Mouse (Mus musculus): Measurements from ENCODE around the gene Tsen2.

DNA sequence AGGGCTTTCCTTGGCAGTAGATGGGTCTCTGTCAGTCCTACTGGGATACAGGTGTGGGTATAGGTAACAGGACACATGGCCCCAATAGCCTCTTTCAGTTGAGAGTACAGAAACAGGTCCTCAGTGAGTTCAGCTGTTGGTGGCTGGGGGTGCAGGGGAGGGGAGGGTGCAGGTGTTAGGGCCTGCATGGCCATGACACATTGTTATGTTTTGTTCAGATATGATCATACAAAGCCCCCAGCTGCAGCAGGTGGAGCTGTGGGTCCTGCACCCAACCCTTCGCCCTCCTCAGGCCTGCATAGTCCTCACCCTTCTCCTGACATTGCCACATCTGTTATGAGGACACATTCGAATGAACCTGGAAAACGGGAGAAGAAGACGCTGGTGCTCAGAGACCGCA is 65.8 kb downstream of the Tsen2 start:
- no peak for TF ChIP-seq CTCF (IDR thresholded peaks at IDR 0.05; ENCODE audit: insufficient read depth, low read length)
- TF ChIP-seq POLR2A (IDR thresholded peaks at IDR 0.05; ENCODE audit: borderline replicate concordance, extremely low read depth, low read depth, low read length) = no peak

Measured in lung, adult 2 months (tissue).